Mouse (Mus musculus) thymus, adult 2 months (tissue): Measurements from ENCODE around the gene 1700122O11Rik.

Source experiments
- CTCF ChIP-seq: fragments of 200-500 bp; IDR thresholded peaks from 2 replicates; pipeline ENCODE4 v1.5.1; 2012; ENCODE audit warnings: mild to moderate bottlenecking, control low read depth, low read length, moderate library complexity, borderline replicate concordance; ENCODE audit not compliant: control insufficient read depth, poor library complexity, insufficient read depth; ENCODE audit errors: extremely low read depth
- POLR2A ChIP-seq: fragments of 200-500 bp; IDR thresholded peaks from 2 replicates; pipeline ENCODE4 v1.6.1; 2012; ENCODE audit warnings: mild to moderate bottlenecking, low read length, control low read depth, moderate library complexity; ENCODE audit not compliant: control insufficient read depth, poor library complexity, insufficient read depth; ENCODE audit errors: extremely low read depth

DNA sequence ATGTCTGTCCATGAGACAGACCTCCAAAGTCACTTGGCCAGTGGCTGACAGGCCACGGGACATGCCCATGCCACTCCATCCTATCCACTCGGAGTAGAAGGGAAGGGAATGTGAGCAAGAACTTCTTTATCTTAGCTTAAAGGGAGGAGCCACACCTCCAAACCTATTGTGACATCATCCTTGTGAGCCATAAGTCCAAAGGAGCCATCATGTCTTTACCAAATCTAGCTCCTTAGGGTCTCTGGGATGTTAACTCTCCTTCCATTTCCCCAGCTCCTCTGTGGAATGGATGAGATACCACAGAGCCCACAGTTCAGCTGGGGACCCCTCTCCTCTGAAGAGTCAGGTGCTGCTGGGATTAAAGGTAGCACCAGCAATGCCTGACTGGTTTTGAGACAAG, at the start of gene 1700122O11Rik:
- TF ChIP-seq CTCF (no peak), POLR2A (no peak)
